Mouse (Mus musculus) urinary bladder, postnatal 4 days (tissue): ENCODE results near the gene Rab17.
A peak's percentile ranks its signal among the peaks of the same experiment; 100 is the strongest.

Source experiments
- DNase-seq, 2 experiments: peaks; one replicate each; pipeline ENCODE4 v3.0.0; 2021 to 2022; ENCODE audit warnings: low spot score in 2 of 2

Rab17 gene

DNA sequence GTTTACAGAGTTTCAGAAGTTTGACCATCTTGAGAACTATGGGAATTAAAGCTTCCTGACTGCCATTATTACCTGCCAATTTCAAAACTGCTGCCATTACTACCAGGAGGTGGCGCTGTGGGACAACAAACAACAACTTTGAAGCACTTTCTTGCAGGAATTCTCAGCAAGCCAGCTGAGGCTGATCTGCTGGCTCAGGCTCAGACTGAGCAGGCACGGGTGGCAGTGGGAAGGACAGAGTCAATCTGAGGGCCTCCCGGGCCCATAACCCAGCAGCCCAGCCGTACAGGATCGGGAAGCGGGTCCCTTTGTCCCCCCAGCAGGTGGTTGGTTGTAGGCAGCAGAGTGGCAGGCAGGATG lies 40.9 kb downstream of the Rab17 start:
- peak; percentile 79 to 86 for DNase-seq

- DNase-seq = no peak
Measured at GRCm38 (mm10) chr1:90927929-90928574, 41.4 kb downstream of the Rab17 start.

DNA sequence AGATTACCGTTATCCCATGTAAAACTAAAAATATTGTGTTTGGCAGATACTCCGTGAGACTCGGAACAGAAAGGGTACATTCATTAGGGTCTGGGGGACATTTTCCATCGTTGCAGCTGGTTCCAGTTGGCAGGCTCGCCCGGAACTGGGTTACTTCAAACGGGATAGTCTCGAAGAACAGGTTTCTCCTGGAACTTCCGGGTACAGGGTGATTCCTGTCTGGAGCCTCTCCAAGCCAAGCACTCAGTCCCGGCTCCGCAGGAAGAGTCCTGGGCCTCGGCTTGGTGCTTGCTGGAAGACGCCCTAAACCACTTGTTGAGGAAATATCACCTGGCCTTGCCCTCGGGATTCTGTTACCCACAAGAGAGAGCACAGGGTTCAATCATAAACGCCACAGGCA lies 42.2 kb downstream of the Rab17 start:
- peak in 1 of 2 experiments; percentile 34 for DNase-seq

DNA sequence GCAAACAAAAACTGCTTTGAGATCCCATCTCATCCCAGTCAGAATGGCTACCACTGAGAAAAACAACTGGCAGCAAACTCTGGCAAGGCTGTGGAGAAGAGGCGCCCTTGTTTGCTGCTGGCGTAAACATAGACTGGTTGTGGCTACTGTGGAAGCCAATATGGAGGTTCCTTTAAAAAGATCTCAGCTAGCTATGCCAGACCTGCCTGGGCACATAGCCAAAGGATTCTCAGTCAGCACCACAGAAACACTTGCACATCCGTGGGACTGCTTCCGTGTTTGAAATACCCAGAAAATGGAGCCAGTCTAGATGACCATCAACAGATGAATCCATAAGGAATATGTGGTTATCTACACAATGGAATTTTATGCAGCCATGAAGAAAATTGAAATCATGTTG lies 43.4 kb downstream of the Rab17 start:
- no peak for DNase-seq

DNA sequence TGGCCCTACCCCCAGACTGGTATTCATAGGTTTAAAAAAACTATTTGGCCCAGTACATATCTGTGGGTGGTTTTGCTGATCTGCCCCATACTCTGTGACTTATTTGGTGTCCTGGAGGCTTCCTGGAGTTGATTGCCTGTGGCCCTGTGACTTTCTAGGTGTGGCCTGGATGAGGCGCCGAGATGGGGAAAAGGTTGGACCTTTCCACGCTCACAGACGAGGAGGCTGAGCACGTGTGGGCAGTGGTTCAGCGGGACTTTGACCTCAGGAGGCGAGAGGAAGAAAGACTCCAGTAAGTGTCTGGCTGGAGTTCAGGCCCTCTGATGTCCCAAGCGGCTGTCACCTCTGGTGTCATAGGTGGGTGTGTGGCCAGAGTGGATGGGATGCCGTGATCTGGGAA lies 47.8 kb downstream of the Rab17 start:
- DNase-seq = no peak

- no peak for DNase-seq
Measured at GRCm38 (mm10) chr1:90917509-90917908, 52.0 kb downstream of the Rab17 start.

DNA sequence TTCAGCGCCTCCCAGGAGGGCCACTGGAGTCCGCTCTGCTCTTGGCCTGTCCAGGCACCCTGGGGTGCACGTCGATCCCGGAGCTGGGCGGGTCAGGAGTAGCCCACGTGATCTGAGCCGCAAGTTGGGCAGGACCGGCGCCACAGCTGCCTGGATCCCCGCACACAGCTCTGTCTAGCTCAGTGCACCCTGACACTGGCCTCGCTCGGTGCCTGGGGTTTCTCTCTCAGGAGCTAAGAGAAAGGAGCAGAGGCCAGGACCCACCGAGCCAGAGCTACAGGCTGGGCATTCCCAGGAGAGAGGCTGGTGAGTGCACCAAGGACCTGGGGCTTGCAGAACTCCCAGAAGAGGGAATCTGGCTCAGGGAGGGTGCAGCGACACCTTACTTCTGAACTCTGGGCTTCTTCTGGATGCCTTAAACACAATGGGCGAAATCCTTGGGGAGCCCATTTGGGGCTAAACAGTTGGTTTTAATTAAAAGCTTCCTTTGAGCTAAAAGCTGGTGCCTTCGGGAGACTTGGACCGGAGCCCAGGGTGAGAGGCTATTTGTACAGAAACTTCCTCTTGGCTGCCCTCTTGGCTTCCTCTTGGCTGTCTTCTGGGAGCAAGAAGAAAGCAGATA lies 54.4 kb downstream of the Rab17 start, which contains the start of gene Mlph:
Mlph (plus strand) TSS at position 138 of the 622 bp plus-strand sequence.
- no peak for DNase-seq

- DNase-seq = no peak
Measured at GRCm38 (mm10) chr1:90913231-90913630, 56.2 kb downstream of the Rab17 start.

GRCm38 (mm10) chr1:90909631-90910152 lies 59.8 kb downstream of the Rab17 start:
- DNase-seq = peak; percentile 55 to 75

- no peak for DNase-seq
Measured at GRCm38 (mm10) chr1:90909161-90909560, 60.3 kb downstream of the Rab17 start.
